Mouse (Mus musculus) ES-Bruce4 (cell line): ENCODE data around the gene Nrxn3.

ENCODE experiments used
- CTCF ChIP-seq: IDR thresholded peaks from one replicate; pipeline ENCODE4 v1.8.1; 2011; ENCODE audit warnings: low read depth, low read length
- EP300 ChIP-seq: IDR thresholded peaks from 2 replicates; pipeline ENCODE4 v1.6.1; 2011; ENCODE audit warnings: low read depth, low read length; ENCODE audit not compliant: insufficient read depth
- POLR2A ChIP-seq: IDR thresholded peaks from one replicate; pipeline ENCODE4 v1.8.1; 2011; ENCODE audit warnings: low read length; ENCODE audit not compliant: insufficient read depth

GRCm38 (mm10) chr12:89258879-89259278, 536.2 kb downstream of the Nrxn3 start:
- no peak for TF ChIP-seq CTCF
- TF ChIP-seq EP300, result no peak
- TF ChIP-seq POLR2A, result no peak
